Mouse (Mus musculus) MEL (cell line): ENCODE results near the gene Slc25a19. TPM values are rescaled to one million over a fixed set of nuclear protein-coding genes. Genes with fewer than 3 reads are reported as not detected.
A peak's percentile ranks its signal among the peaks of the same experiment; 100 is the strongest.

Experiments used
- DNase-seq: peaks from one replicate; pipeline ENCODE4 v3.0.0; 2011; ENCODE audit warnings: low read depth, low spot score
- H3K27ac ChIP-seq: 2 replicates; pipeline ENCODE4 v1.5.1; 2012; ENCODE audit warnings: low read depth, mild to moderate bottlenecking, control low read depth, low read length, moderate library complexity; ENCODE audit not compliant: control insufficient read depth
- H3K27me3 ChIP-seq, 2 experiments: fragments of 150-350 bp in 1 of 2; sonication (generic) in 1 of 2; 2 replicates each; pipeline ENCODE4 v1.6.1; 2012; ENCODE audit warnings: low read length in 2 of 2, mild to moderate bottlenecking in 2 of 2, improper control_type of control experiment in 1 of 2, moderate library complexity in 1 of 2; ENCODE audit not compliant: insufficient read depth in 2 of 2, control insufficient read depth in 1 of 2
- H3K36me3 ChIP-seq, 2 experiments: 2 replicates each; pipeline ENCODE4 v1.6.1; 2012 to 2014; ENCODE audit warnings: low read length in 2 of 2, improper control_type of control experiment in 1 of 2, inconsistent platforms in 1 of 2, mild to moderate bottlenecking in 1 of 2; ENCODE audit not compliant: insufficient read depth in 2 of 2, control insufficient read depth in 1 of 2
- H3K4me1 ChIP-seq, 2 experiments: fragments of 150-350 bp in 1 of 2; sonication (generic) in 1 of 2; 2 replicates each; pipeline ENCODE4 v1.6.1; 2012; ENCODE audit warnings: low read length in 2 of 2, improper control_type of control experiment in 1 of 2, mild to moderate bottlenecking in 1 of 2; ENCODE audit not compliant: insufficient read depth in 2 of 2, control insufficient read depth in 1 of 2
- H3K4me3 ChIP-seq, 2 experiments: fragments of 150-350 bp in 1 of 2; sonication (generic) in 1 of 2; 2 replicates each; pipeline ENCODE4 v1.5.1; 2012; ENCODE audit warnings: low read depth in 2 of 2, low read length in 2 of 2, mild to moderate bottlenecking in 2 of 2, moderate library complexity in 2 of 2, control low read depth in 1 of 2, improper control_type of control experiment in 1 of 2; ENCODE audit not compliant: control insufficient read depth in 1 of 2, insufficient read depth in 1 of 2
- H3K79me2 ChIP-seq: 2 replicates; pipeline ENCODE4 v1.6.1; 2012; ENCODE audit warnings: mild to moderate bottlenecking, low read length, moderate library complexity; ENCODE audit not compliant: control insufficient read depth, poor library complexity, insufficient read depth
- H3K9ac ChIP-seq: 2 replicates; pipeline ENCODE4 v1.6.1; 2012; ENCODE audit warnings: low read depth, mild to moderate bottlenecking, control low read depth, low read length, moderate library complexity; ENCODE audit not compliant: control insufficient read depth, poor library complexity, severe bottlenecking
- H3K9me3 ChIP-seq: fragments of 150-350 bp; sonication (generic); replicated peaks from 2 replicates; pipeline ENCODE4 v1.6.1; 2012; ENCODE audit warnings: mild to moderate bottlenecking, low read length, improper control_type of control experiment, moderate library complexity; ENCODE audit not compliant: insufficient read depth
- BHLHE40 ChIP-seq: IDR thresholded peaks from 2 replicates; pipeline ENCODE4 v1.6.1; 2012; ENCODE audit warnings: low read depth, mild to moderate bottlenecking, inconsistent platforms, low read length, improper control_type of control experiment, borderline replicate concordance
- CHD2 ChIP-seq: IDR thresholded peaks from 2 replicates; pipeline ENCODE4 v1.6.1; 2011; ENCODE audit warnings: low read length, improper control_type of control experiment
- E2F4 ChIP-seq: IDR thresholded peaks from 2 replicates; pipeline ENCODE4 v1.6.1; 2011; ENCODE audit warnings: low read depth, low read length, improper control_type of control experiment, borderline replicate concordance
- ELF1 ChIP-seq: IDR thresholded peaks from 2 replicates; pipeline ENCODE4 v1.6.1; 2014; ENCODE audit warnings: low read depth, mild to moderate bottlenecking, inconsistent platforms, low read length, improper control_type of control experiment, moderate library complexity
- ETS1 ChIP-seq: IDR thresholded peaks from 2 replicates; pipeline ENCODE4 v1.6.1; 2012; ENCODE audit warnings: low read depth, mild to moderate bottlenecking, inconsistent platforms, low read length, improper control_type of control experiment, moderate library complexity
- GABPA ChIP-seq: IDR thresholded peaks from 2 replicates; pipeline ENCODE4 v1.6.1; 2012; ENCODE audit warnings: low read depth, mild to moderate bottlenecking, inconsistent platforms, low read length, improper control_type of control experiment, moderate library complexity
- GATA1 ChIP-seq: IDR thresholded peaks from 2 replicates; pipeline ENCODE4 v1.6.1; 2011; ENCODE audit warnings: low read depth, low read length, improper control_type of control experiment
- HCFC1 ChIP-seq: IDR thresholded peaks from 2 replicates; pipeline ENCODE4 v1.6.1; 2012; ENCODE audit warnings: low read depth, mild to moderate bottlenecking, inconsistent platforms, low read length, improper control_type of control experiment, moderate library complexity
- KAT2A ChIP-seq: conservative IDR thresholded peaks from 2 replicates; pipeline ENCODE4 v1.6.1; 2012; ENCODE audit warnings: low read depth, low read length, improper control_type of control experiment, inconsistent platforms
- MAFK ChIP-seq: IDR thresholded peaks from 2 replicates; pipeline ENCODE4 v1.6.1; 2011; ENCODE audit warnings: low read depth, mild to moderate bottlenecking, low read length, improper control_type of control experiment, borderline replicate concordance
- MAX ChIP-seq: IDR thresholded peaks from 2 replicates; pipeline ENCODE4 v1.6.1; 2011; ENCODE audit warnings: low read length, improper control_type of control experiment
- MAZ ChIP-seq: IDR thresholded peaks from 2 replicates; pipeline ENCODE4 v1.6.1; 2012; ENCODE audit warnings: low read depth, mild to moderate bottlenecking, inconsistent platforms, low read length, improper control_type of control experiment
- MEF2A ChIP-seq: IDR thresholded peaks from 2 replicates; pipeline ENCODE4 v1.6.1; 2014; ENCODE audit warnings: low read depth, mild to moderate bottlenecking, inconsistent platforms, low read length, improper control_type of control experiment; ENCODE audit not compliant: poor library complexity, insufficient replicate concordance, severe bottlenecking; ENCODE audit errors: extremely low read depth
- MXI1 ChIP-seq: IDR thresholded peaks from 2 replicates; pipeline ENCODE4 v1.6.1; 2011; ENCODE audit warnings: mild to moderate bottlenecking, low read depth, low read length, improper control_type of control experiment
- NELFE ChIP-seq: IDR thresholded peaks from 2 replicates; pipeline ENCODE4 v1.6.1; 2011; ENCODE audit warnings: low read depth, low read length, improper control_type of control experiment
- POLR2A ChIP-seq, 2 experiments: IDR thresholded peaks; 2 replicates each; pipeline ENCODE4 v1.6.1; 2011 to 2012; ENCODE audit warnings: low read length in 2 of 2, mild to moderate bottlenecking in 2 of 2, control low read depth in 1 of 2, improper control_type of control experiment in 1 of 2, low read depth in 1 of 2, moderate library complexity in 1 of 2; ENCODE audit not compliant: control insufficient read depth in 1 of 2, insufficient read depth in 1 of 2, poor library complexity in 1 of 2
- POLR2AphosphoS2 ChIP-seq: IDR thresholded peaks from 2 replicates; pipeline ENCODE4 v1.6.1; 2011; ENCODE audit warnings: low read length, improper control_type of control experiment
- POLR2AphosphoS5 ChIP-seq: IDR thresholded peaks from 2 replicates; pipeline ENCODE4 v1.6.1; 2012; ENCODE audit warnings: low read depth, borderline replicate concordance, mild to moderate bottlenecking, inconsistent platforms, low read length, moderate library complexity, mixed read lengths
- RAD21 ChIP-seq: IDR thresholded peaks from 2 replicates; pipeline ENCODE4 v1.6.1; 2011; ENCODE audit warnings: mild to moderate bottlenecking, low read depth, low read length, improper control_type of control experiment
- SMC3 ChIP-seq: IDR thresholded peaks from 2 replicates; pipeline ENCODE4 v1.6.1; 2011; ENCODE audit warnings: low read depth, low read length, improper control_type of control experiment
- TBP ChIP-seq: IDR thresholded peaks from 2 replicates; pipeline ENCODE4 v1.8.0; 2011; ENCODE audit warnings: low read depth, low read length, improper control_type of control experiment
- TCF12 ChIP-seq: IDR thresholded peaks from 2 replicates; pipeline ENCODE4 v1.6.1; 2014; ENCODE audit warnings: low read depth, mild to moderate bottlenecking, inconsistent platforms, low read length, improper control_type of control experiment, moderate library complexity
- UBTF ChIP-seq: IDR thresholded peaks from 2 replicates; pipeline ENCODE4 v1.6.1; 2012; ENCODE audit warnings: low read depth, mild to moderate bottlenecking, inconsistent platforms, low read length, improper control_type of control experiment, moderate library complexity, borderline replicate concordance; ENCODE audit not compliant: insufficient read depth
- USF1 ChIP-seq: IDR thresholded peaks from 2 replicates; pipeline ENCODE4 v1.6.1; 2014; ENCODE audit warnings: low read depth, mild to moderate bottlenecking, inconsistent platforms, low read length, improper control_type of control experiment, moderate library complexity
- USF2 ChIP-seq, 2 experiments: IDR thresholded peaks; 2 replicates each; pipeline ENCODE4 v1.6.1; 2011 to 2012; ENCODE audit warnings: improper control_type of control experiment in 2 of 2, low read length in 2 of 2, borderline replicate concordance in 1 of 2, inconsistent platforms in 1 of 2, low read depth in 1 of 2, mild to moderate bottlenecking in 1 of 2; ENCODE audit not compliant: insufficient read depth in 1 of 2
- ZC3H11A ChIP-seq: IDR thresholded peaks from 2 replicates; pipeline ENCODE4 v1.6.1; 2012; ENCODE audit warnings: low read depth, mild to moderate bottlenecking, inconsistent platforms, low read length, improper control_type of control experiment
- ZMIZ1 ChIP-seq: IDR thresholded peaks from 2 replicates; pipeline ENCODE4 v1.6.1; 2012; ENCODE audit warnings: low read depth, mild to moderate bottlenecking, inconsistent platforms, low read length, improper control_type of control experiment, moderate library complexity
- polyA plus RNA-seq, 2 experiments: library from polyadenylated mRNA; stranded (reverse) in 1 of 2; unstranded in 1 of 2; fragments of >175 nt in 1 of 2; fragments of >200 nt in 1 of 2; gene quantifications; 2 replicates each; pipeline versions ENCODE4 v1.2.1 to v1.2.4; 2012; ENCODE audit warnings: low replicate concordance in 2 of 2, low read depth in 1 of 2; ENCODE audit not compliant: insufficient read length in 2 of 2, insufficient read depth in 1 of 2, missing spikeins in 1 of 2
- total RNA-seq: library from RNA; depleted of rRNA; stranded (reverse); fragments of 300-350 nt; gene quantifications from 2 replicates; pipeline ENCODE4 v1.2.3, GENCODE M21; 2012

Slc25a19 gene
- total and polyA plus RNA-seq, 3 experiments = 35.3 to 43.1 TPM; not detected in 1

DNA sequence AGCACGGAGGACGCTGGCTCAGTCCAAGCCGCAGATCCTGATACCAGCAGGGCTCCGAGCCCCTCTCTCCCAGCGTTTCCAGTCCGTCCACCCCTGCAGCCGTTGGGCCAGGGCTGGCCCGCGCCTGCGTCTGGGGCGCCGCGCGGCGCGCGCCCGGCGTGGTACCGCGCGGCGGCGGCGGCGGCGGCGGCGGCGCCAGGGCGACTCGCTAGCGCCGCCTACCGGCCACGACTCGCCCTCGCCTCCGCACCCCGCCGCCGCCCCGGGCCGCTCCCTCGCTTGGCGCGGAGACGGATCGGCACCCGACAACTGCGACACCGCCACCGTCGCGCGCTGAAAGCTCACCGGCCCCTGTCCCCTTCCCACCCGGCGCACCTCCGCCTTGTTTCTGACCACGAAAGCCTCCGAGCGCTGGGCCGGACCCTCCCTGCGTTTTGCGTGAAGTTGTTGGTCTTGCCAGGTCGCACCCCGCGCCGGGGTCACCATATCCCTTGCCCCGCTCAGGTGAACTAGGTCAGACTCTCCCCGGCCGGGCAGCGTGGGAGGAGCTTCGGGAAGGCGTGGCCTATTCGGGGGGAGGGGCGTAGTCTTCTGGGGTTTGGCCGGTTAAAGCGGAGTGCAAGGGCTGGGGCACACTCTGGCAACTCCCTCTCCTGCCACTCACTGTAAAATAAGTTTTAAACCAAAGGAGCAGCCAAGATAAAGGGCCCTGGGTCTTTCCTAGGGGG is 15.5 kb downstream of the Slc25a19 start, which contains the start of gene Mif4gd (continued):
- TF ChIP-seq TCF12 (peak; percentile 46; the same call in 1 of the 2 replicates), USF2 (IDR thresholded peaks at IDR 0.05; ENCODE audit: borderline replicate concordance in 1 of 2, insufficient read depth in 1 of 2, low read depth in 1 of 2, low read length in 2 of 2) (no peak), MAX (peak; percentile 36), KAT2A (no peak), HCFC1 (peak; percentile 39; the same call in 1 of the 2 replicates), SMC3 (peak; percentile 28), ZC3H11A (no peak; the same call in 1 of the 2 replicates), POLR2AphosphoS2 (peak; percentile 76; the same call in 1 of the 2 replicates), MAFK (no peak; the same call in 1 of the 2 replicates), RAD21 (no peak; the same call in none of the 2 replicates)

DNA sequence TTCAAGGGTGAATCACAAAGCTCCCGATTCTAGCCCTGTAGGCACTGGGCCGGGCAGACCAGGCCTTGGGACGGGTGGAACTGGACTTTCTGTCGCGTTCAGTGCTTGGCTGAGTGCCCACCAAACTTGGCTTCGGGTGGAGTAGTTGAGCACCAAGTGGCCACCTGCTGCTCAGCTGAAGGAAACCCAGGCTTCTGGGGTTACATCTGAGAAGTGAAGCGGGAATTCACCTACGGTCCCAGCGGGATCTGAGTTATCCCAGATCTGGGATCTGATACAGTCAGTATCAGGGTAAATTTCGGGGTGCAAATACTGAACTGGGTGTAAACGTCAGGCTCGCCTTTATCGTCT is 16.1 kb downstream of the Slc25a19 start:
- Histone ChIP-seq H3K27ac (peak overlapping the region; percentile 83), H3K27me3 (no peaks in the 10 kb centered on the region), H3K79me2 (peaks cover 5% of the 10 kb centered on the region; the same call in 1 of the 2 replicates), H3K4me3 (peak overlapping the region; percentile 77 to 93), H3K9ac (peak overlapping the region; percentile 95), H3K36me3 (peaks cover 2 to 13% of the 10 kb centered on the region in 2 experiments), H3K9me3 (no peaks in the 10 kb centered on the region), H3K4me1 (peaks cover 3 to 13% of the 10 kb centered on the region in 2 experiments; a peak in 3 of 4 replicates)
- TF ChIP-seq ZC3H11A (no peak), CHD2 (no peak), UBTF (no peak), MXI1 (0 out of 2 replicates have a peak, but pooled peaks have one; percentile 1), TBP (no peak; the same call in 1 of the 2 replicates), USF1 (no peak), NELFE (no peak), ZMIZ1 (no peak), E2F4 (no peak), BHLHE40 (no peak), POLR2A (IDR thresholded peaks at IDR 0.05; ENCODE audit: control insufficient read depth in 1 of 2, insufficient read depth in 1 of 2, low read depth in 1 of 2, low read length in 2 of 2, poor library complexity in 1 of 2) (no peak), TCF12 (no peak), MAFK (no peak), MEF2A (no peak), ETS1 (peak; percentile 48), GABPA (no peak), GATA1 (peak; percentile 45), POLR2AphosphoS5 (no peak), USF2 (IDR thresholded peaks at IDR 0.05; ENCODE audit: borderline replicate concordance in 1 of 2, insufficient read depth in 1 of 2, low read depth in 1 of 2, low read length in 2 of 2) (no peak), MAZ (no peak), KAT2A (no peak), ELF1 (no peak)
- peak; percentile 78 for DNase-seq
